Mouse (Mus musculus) urinary bladder, postnatal 4 days (tissue): Measurements from ENCODE around the gene Ptk7.

Source experiments
- DNase-seq, 2 experiments: peaks; one replicate each; pipeline ENCODE4 v3.0.0; 2021 to 2022; ENCODE audit warnings: low spot score in 2 of 2

Ptk7 gene

DNA sequence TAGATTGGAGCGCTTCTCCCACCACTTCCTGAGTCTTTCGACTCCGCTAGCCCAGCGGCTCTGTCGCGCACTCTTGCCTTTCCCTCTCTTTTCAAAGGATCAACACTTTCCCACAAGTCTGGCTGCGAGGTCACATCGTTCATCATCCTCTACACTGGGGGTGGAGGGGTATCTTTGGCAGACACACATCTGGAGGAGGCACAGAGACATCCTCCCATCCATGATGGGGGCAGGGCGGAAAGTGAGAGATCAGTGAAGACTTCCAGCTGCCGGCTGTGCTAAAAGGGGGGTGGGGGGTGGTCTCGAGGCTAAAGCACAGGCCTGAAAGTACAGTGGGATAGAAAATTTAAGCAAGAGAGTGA is 72.7 kb downstream of the Ptk7 start:
- peak in 1 of 2 experiments; percentile 35 for DNase-seq

DNA sequence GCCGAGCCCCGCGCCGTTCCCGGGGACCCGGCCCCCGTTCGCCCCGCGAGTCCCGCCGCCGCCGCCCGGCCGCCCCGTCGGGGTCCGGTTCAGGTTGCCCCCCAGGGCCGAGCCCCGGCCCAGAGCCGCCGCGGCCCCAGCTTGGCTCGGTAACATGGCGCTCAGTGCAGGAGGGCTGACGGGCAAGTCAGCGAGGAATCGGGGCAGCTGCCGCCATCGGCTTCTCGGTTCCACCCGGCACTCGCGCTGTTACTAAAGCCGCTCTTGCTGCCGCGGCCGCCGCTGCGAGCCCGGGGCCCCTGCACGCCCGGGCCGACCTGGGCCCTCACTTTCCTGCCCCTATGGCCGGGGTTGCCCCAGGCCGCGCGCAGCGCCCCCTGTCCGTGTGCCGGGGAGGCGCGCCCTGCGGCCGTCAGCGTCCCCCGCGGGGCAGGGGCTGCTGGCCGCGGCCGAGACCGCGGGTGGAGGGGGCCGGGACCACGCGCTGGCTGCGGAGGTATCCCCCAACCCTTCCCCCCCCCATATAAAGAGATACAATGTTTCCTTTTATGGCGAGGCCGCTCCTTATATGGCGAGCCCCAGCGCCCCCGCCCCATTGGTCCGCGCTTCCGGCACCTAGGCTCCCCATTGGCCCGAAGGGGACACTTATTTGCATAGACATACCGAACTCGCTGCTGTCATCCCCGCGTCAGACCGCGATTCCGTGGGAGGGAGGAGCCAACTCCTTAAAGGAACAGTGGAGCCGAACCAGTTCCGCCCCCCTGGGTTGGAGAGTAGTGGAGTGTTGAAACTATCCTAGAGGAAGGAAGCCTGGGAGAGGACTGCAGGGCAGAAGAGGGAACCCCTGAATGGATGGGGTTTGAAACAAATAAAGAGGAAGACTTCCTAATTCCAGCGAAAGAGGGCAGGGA is 73.4 kb downstream of the Ptk7 start, which contains the start of gene Srf:
Gene Srf (minus strand): TSS at position 503 of the 911 bp plus-strand sequence.
- DNase-seq: peak; percentile 95

DNA sequence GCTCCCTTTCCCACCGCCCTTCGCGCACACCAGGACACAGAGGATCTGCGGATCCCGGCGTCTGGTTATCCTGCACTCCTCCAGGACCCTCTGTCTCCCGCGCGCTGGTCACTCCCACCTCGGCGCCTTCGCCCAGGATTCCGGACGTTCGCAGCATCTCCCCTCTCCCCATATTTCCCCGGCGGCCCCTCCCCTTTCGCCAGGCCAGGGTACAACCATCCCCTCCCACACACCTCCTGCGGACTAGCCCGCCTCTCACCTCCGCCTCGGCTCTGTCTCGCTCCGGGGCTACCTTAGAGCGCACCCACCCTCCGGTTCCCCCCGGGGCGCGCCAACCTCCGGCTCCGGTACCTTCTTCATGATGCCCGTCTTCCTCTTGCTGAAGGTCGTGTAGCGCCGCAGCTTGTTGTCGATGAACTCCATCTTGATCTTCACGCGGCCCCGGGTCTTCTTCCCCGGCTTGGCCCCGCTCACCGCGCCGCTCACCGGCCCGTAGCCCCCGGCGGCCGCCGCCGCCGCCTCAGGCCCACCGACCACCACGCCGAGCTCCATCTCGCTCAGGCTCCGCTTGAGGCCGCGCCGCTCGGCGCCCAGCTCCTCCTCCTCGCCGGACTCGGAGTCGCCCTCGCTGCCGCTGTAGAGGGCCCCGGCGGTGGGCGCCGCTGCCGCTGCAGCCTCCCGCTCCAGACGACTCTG is 74.2 kb downstream of the Ptk7 start:
- peak in 1 of 2 experiments; percentile 37 for DNase-seq

DNA sequence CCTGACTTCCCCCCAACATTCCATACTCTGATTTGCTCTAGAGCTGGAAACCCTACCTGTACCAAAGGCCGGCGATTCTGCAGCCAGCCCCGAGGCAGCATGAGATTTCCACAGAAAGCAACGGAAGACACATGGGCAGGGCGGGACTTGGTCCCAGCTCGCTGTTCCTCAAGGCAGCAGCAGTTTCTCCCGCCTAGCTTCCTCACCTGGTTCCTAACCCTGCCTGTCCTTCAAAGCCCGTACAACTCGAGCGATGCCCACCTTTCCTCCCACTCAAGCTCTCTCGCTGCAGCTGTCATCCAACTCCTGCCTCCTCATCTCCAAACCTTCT is 74.7 kb downstream of the Ptk7 start:
- DNase-seq: no peak

DNA sequence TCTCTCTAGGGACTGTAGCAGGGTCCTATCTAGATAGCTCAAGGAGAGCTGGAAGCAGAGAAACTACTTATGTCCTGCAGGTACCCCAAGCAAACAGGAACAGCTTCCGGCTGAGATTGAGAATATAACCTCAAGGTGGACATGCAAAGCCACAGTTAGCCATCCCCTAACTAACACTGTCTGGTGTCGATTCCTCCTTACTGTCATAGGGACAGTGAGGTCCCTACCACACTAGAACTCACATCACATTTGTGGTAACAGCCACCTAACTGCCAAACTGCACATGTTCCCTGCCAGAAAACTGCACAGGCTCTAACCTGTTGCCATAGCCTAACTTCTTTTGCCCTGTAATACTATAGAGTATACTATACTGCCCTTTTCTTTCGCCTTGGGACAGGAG is 75.4 kb downstream of the Ptk7 start:
- no peak for DNase-seq

DNA sequence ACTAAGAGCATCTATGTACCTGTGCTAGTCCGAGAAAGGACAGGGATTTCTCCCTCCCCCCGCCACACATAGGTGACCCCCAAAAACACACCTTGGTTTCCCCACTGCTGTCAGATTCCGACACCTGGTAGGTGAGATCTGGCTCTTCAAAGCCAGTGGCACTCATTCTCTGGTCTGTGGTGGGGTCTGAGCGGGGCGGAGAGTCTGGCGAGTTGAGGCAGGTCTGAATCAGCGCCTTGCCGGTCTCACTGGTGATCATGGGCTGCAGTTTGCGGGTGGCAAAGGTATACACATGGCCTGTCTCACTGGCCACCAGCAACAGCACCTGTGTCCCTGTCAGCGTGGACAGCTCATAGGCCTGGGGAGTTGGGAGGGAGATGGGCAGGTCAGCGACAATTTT is 75.8 kb downstream of the Ptk7 start:
- DNase-seq: no peak

DNA sequence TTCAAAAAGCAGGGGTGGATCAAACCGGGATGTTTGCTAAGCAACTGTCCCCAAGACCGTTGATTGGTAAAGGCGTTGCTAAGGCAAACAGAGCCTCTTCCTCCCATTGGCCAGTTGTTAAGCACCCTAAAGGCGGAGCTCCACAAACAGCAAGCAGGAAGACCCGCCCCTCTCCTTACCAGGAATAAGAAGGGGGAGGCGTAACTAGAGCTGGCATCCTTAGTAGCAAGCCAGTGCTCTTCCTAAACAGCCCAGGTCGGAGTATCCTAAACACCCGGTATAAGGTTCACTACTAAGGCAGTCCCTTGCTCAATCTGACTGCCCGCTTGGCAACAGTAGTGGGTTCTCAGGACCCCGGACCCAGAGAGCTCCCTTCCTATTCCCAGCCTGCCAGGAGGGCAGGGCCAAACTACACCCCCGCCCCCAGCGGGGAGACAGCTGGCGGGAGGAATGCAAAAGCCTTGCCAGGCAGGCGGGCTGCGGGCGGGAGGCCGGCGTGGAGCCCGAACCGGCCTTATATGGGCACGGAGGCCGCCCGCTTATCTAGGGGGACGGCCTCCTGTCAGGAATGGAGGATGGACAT is 76.4 kb downstream of the Ptk7 start:
- peak; percentile 89 to 92 for DNase-seq

DNA sequence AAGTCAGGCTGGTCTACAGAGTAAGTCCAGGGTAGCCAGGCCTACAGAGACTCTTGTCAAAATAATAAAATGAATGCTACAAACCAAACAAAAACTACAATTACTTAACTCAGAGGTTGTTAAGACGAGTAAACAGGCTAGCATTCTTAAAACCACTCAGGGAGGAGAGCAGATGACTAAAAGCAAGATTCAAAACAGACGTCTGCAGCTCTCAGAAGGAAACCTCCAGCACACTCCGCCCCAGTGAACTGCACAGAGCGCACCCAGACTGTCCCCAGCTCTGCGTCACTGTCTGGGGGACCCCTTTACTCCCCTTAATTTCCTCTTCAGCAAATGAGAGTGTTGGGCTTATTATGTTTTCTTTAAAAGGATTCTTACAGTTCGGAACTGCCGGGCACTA is 77.2 kb downstream of the Ptk7 start:
- no peak for DNase-seq

DNA sequence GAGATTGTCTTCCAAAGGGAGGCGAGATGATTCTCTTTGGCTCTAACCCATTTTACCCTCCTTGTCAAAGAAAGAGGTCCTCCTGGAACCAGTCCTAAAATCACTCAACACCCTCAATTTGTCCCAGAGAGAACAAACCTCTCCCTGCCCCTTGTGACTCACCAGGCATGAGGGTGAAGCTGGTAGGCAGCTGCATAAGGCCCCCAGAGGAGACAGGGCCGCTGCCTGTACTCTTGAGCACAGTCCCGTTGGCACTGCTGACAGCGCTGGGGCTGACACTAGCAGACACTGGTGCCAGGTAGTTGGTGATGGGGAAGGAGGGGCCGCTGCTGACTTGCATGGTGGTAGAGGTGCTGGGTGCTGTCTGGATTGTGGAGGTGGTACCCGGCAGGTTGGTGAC is 77.9 kb downstream of the Ptk7 start:
- DNase-seq: no peak

DNA sequence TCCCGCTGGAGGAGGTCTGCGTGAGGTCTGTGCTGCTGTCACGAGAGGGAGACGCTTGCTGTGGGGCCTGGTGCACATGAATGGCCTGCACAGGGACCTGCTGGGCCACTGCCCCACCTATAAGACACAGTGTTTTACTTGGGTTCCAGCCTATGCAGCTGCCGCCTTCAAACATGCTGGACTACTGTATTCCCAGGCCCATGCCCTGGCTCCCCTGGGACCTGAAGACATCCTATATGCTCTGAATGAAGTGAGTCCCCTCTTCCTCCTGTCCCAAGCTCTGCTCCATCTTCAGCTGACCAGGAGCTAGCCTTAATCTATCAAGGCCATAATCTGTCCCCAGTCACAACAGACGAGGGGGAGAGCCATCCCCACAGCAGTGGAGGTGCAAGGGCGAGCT is 78.4 kb downstream of the Ptk7 start:
- no peak for DNase-seq

DNA sequence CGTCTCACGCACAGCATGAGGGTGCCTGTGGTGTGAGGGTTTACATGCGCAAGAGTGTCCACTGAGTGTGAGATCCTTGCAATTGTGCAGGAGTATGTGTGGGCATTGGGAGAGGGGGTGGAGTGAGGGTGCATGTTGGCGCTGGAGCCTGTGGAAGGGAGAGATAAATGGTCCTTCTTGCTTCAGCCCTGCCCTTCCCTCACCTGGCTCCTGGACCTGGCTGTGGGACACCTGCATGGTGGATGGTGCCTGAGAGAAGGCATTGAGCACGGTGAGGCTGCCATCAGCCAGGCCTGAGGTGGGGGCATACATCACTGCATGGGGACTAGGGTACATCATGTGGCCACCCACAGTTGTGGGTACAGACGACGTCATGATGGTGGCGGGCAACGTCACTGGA is 79.7 kb downstream of the Ptk7 start:
- no peak for DNase-seq

DNA sequence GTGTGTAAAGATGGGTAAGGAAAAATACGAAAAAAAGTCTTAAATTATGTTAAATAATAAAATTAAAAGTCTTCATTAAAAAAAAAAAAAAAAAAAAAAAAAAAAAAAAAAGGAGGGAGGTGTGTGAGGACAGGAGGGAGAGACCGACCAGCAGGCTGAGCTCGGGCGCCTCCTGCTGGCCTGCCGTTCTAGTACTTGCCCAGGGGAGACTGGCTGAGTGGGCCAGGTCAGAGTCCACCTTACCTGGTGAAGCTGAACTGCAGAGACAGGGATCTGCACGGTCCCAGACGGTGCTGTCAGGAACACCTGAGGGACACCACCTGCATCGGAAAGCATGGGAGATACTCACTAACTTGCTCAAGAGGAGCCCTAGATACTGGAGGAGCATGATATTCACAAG is 80.1 kb downstream of the Ptk7 start:
- no peak for DNase-seq

DNA sequence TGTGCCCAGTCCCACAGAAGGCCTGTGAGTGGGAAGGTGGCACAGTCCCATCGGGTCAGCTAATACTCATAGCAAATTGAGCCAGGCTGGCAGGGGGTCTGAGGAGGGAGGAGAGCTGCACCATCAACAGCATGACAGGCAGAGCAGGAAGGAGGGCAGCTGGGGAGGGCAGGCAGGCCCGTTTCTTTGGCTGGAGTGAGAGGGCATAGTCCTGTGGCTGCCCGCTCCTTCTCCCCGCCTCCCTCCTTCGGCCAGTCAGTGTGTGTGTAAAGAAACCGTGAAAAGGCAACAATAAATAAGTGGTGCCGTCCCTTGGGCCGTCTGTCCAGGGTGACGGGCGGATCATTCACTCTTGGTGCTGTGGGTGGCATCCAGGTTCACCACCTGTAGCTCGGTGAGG is 80.6 kb downstream of the Ptk7 start:
- no peak for DNase-seq

DNA sequence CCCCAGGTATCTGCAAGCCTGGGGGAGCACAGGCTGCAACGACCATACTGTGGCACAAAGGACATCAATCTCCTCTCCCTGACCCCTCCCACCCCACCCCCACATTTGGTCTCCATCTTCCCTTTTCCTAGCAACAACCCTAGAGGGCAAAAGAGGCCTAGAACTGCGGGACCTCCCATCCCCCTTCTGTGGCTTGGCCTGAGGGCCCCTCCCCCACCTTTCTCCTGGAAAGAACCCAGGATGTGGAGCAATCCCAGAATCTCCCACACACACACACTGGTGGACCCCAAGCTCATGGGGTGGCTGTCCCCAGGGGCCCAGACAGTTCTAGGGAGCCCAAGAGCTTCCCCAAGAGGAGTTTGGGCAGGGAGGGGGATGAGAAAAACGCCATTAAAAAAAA is 81.4 kb downstream of the Ptk7 start:
- no peak for DNase-seq

DNA sequence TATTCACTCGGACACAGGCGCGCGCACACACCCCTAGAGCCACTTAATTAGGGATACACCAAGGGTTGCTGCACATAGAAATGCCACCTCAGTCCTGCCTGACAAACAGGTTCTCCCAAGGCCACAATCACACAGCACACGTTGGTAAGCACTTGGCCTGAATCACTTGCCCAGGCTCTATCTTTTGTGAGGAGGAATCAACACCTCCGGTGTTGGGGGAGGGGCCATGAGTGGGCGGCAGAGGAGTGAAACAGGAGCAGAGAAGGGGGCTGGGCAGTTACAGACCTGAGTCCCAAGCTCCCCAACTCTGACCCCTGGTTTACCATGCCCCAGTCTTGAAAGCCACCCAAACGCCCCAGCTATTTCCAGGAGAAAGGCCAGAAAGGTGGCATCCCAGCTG is 82.3 kb downstream of the Ptk7 start:
- no peak for DNase-seq

DNA sequence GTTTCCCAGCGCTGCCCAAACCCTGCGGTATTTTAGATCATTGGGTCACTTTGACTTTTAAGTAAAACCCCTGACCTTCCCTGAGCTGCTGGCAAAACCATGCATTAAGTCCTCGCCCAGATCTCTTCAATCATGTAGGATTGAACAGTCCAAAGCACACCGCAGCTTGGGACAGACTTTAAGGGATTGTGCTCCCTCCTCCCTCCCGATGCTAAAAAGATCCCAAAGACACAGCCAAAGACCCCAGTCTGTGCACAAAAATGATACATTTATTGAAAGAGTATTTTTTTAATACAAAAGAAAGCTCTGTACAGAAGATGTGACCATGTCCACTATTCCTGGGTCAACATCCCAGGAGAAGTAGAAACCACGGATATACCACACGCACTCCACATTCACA is 82.7 kb downstream of the Ptk7 start:
- DNase-seq: no peak

DNA sequence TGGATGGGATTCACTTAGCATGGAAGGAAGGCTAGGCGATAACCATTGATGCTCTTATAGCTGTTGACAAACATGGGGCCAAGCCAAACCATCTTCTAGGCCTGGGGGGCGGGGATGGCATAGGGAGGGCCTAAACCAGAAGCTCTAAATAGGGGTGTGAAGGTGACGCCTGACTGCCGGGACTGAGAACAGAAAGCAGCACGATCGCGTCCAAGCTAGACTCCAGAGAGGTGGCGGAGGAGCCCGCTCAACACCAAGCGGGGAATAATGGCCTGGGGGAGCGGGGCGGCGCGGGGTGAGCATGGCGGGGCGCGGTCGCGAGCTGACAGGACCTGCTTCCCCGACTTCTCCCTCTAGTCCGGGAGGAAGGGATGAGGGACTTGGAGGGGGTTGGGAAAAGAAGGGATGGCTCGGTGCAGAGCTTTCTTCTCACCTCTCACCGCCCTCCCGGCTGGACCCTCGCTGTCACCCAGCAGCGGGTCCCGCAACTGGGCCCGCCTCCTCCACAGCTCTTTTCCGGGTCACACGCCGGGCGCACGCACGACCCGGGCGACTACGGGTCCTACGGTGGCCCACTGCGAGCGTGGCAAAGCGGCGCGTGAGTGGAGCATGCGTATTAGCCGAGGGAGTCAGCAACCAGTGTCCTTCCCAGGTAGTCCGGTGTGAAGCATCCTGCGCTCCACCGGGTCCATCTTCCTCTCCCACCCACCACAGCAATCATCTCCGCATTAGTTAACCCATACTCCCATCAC is 83.3 kb downstream of the Ptk7 start, which contains the start of gene Cul9:
Gene Cul9 (minus strand): TSS at position 576 of the 752 bp plus-strand sequence.
- peak; percentile 69 to 76 for DNase-seq

DNA sequence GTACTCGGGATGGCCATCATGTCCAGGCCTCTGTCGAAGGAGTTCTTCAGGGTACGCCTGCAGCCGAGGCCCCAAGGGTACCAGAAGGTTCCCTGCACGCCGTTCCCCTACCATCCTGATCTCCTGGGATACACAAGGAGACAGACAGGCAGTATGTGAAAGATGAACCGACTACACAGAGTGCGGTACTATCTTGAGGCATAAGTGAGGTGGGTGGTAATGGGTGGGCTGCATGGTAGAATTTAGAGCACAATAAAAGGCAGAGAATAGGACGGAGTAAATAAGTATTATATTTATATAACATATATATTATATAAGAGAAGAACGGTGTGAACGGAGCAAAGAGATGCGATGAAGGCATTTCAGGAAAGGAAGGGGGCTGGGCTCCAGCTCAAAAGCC is 85.6 kb downstream of the Ptk7 start:
- no peak for DNase-seq

DNA sequence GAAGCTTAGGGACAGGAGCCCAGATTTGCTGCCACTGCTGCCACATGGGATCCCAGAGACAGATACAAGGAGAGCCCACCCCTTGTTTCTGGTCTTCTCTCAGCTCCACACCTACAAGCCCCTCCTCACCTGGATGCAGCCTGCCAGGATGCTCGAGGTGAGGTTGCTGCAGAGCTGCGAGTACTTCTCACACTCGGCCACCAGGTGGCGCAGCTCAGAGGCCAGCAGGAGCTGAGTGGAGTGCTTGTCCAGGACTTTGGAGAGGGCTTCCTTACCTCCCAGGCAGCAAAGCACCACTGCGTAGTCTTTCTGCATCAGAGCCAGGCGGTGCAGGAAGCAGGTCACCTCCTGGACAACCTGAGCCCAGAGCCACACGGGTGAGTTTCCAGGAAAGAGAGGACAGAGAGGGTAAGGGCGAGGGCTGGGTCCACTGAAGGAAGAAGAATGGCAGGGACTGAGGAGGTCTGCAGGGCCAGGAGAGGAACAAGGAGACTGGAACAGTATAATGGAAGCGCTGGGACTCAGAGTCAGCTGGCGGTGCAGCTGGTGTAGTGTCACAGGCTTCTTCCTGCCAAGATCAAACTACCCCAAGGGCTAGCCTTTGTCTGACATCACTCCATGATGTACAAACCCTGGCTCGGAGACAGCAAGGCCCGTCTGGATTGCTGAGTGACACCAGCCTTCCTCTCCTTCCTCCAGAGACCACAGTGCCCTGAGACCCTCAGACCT is 103.6 kb downstream of the Ptk7 start:
- peak; percentile 58 to 84 for DNase-seq

DNA sequence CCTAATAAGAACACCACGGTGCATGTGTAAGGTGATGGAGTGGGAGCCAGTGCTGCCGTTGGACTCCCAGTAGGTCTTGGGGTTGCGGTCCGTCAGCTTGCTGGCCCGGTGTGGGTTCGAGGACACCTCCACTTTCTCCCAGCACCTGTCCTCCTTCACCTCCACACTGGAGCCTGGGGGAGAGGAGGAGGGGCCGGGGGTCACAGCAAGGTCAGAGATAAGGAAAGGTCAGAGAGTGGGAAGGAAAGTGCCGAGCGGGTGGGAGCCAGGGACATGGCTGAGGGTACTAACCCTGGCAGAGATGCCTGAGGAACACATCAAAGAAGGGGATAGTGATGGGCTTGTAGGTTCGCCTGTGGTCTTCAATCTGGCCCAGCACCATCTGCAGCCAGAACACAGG is 104.2 kb downstream of the Ptk7 start:
- DNase-seq: peak in 1 of 2 experiments; percentile 57

DNA sequence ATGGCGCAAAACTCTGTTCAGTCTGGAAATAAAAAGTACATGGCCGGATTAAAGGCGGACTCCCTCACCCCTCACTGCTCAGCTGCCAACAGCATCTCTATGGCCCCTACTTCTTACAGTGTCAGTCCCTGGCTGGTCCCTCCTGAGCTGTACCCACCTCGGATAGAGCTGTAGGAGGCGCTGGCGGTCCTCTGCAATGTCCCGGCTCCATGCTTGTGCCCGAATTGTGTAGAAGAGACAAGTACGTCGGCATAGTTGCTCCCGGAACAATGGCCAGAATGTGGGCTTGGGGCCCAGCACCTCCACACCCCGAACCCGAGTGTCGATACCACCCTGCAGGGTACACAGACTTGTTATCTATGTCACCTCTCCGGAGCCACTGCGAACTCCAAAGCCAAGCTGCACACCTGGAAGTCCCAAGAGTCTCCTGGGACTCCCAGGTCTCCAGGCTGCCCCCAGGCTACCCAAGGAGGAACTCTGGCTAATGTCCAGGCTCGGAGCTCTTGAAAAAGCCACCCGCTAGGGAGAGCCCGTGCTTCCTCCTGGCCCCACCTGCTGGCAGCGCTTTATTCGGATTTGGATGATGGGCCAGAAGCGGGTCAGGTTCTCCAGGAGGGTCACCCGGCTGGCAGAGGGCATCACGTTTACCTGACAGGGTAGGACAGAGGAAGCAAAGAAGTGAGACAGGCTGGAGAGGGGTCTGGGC is 107.2 kb downstream of the Ptk7 start:
- peak in 1 of 2 experiments; percentile 59 for DNase-seq
